Mouse (Mus musculus) stomach, postnatal 0 days (tissue): ENCODE measurements around the gene Myg1.

Source experiments
- CTCF ChIP-seq: IDR thresholded peaks from 2 replicates; pipeline ENCODE4 v1.5.1; 2016; ENCODE audit warnings: antibody characterized with exemption, low read depth, mild to moderate bottlenecking, moderate library complexity
- EP300 ChIP-seq: optimal IDR thresholded peaks from 2 replicates; pipeline ENCODE3; 2016; ENCODE audit warnings: antibody characterized with exemption

DNA sequence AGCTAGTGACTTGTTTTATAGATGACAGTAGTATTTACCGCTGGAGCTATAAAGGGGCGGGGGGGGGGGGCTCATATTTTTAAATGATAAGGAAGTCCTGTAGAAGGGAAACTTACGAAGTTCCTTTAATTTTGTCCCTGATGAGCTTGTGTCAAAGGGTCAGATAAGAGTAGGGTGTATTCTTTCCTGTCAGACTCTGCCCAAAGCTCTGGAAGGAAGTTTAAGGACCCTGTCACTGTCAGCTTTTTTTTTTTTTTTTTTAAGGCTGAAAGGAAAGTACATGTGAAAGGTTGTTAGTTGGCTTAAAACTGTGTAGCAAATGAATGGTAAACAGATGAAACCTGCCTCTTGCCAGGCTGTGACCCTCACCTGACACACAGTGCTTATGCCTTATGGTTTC is 47.9 kb upstream of the Myg1 start:
- no peak for TF ChIP-seq EP300
- no peak for TF ChIP-seq CTCF
